Mouse (Mus musculus): ENCODE measurements around the gene Oat. TPM values are rescaled to one million over a fixed set of nuclear protein-coding genes. Genes with fewer than 3 reads are reported as not detected.
A peak's percentile ranks its signal among the peaks of the same experiment; 100 is the strongest.

Oat gene
- total RNA-seq (2018; cell fraction: chromatin; rRNA removed) = 10 to 100 TPM in 14 of 26 experiments, 1 to 10 TPM in 12; 4.0 to 23.7 (median 10.5) TPM
- 10 to 100 TPM; 29.5 to 72.1 (median 48.9) TPM for total RNA-seq (2018; cell fraction: cytosol; rRNA removed)
- 10 to 100 TPM; 14.0 to 36.5 (median 24.7) TPM for total RNA-seq (2018; cell fraction: nucleus; rRNA removed)
- 46.9 to 79.8 TPM (median 59.3 TPM) in 3 replicates for polyA plus RNA-seq (2018)

- Histone ChIP-seq H3K79me2 (ENCODE audit: inconsistent target) (peaks cover 43% of the 10 kb centered on the region), H3K36me3 (ENCODE audit: inconsistent target) (no peaks in the 10 kb centered on the region), H3K4me3 (ENCODE audit: inconsistent target) (peak within 1 kb of the TSS; percentile 40), H3K27ac (peak within 1 kb of the TSS; percentile 42)
- WGBS (ENCODE audit: missing documents) = 1% methylated on average over 39 of the region's 49 CpGs
Observed at GRCm38 (mm10) chr7:132576116-132576650, at the start of gene Oat. TSS of gene Oat (minus strand) at chr7:132576398.

DNA sequence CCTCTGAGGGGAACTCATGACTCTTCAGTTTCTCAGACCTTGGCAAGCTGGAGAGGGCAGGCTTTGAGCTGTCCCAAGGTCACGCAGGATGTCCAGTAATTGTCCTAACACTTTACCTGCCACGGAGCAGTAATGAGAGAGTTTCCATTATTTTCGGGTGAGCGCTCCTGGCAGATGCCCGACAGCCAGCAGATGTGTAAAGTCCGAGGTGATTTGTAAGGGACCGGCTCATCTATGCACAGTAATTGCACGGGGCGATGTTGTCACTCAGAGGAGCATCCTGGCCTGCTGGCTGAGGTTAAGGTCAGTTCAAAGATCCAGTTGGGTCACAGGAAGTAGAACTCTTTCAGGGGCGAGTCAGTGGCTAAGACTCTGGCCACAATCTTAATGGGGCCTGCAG is 48.0 kb upstream of the Oat start:
- Histone ChIP-seq H3K4me3 (ENCODE audit: inconsistent target) (no peak overlapping the region), H3K27ac (no peak overlapping the region), H3K36me3 (ENCODE audit: inconsistent target) (no peaks in the 10 kb centered on the region), H3K79me2 (ENCODE audit: inconsistent target) (no peaks in the 10 kb centered on the region)
- WGBS (ENCODE audit: missing documents) = 92% methylated on average over 10 of the region's 10 CpGs

GRCm38 (mm10) chr7:132619975-132620918 is 44.0 kb upstream of the Oat start:
- Histone ChIP-seq H3K4me3 (ENCODE audit: inconsistent target) (no peak overlapping the region), H3K27ac (no peak overlapping the region), H3K36me3 (ENCODE audit: inconsistent target) (no peaks in the 10 kb centered on the region), H3K79me2 (ENCODE audit: inconsistent target) (no peaks in the 10 kb centered on the region)
- WGBS (ENCODE audit: missing documents) = 79% methylated on average over 13 of the region's 15 CpGs

GRCm38 (mm10) chr7:132619549-132619948 is 43.4 kb upstream of the Oat start:
- no peaks in the 10 kb centered on the region for H3K79me2 ChIP-seq (ENCODE audit: inconsistent target)
- H3K4me3 ChIP-seq (ENCODE audit: inconsistent target) = no peak overlapping the region
- WGBS (ENCODE audit: missing documents) = 98% methylated on average over 8 of the region's 8 CpGs
- H3K27ac ChIP-seq = no peak overlapping the region
- H3K36me3 ChIP-seq (ENCODE audit: inconsistent target) = no peaks in the 10 kb centered on the region

DNA sequence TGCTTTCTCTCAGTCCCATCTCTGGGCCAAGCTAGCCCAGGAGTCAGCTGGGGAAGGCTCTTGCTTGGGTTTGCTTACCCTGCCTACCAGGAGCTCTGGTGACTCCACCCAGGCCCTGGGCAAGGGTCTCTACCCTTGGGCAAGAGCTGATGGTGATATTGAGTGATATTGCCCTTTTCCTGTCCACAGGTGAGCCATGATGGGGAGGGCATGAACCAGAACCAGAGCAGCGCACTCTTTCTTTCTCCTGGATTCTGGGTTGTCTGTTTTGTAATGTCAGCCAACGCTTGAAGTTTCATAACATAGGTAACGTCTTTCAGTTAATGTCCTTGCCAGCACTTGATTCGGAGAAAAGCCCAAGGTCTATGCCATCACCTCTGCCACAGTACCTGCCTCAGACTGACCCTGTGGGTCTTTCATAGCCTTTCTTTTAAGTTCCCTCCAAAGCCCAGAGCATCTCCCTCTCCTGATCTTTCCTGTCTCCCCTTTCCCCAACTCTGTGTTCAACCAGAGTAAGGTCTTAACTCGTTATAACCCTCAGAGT is 40.9 kb upstream of the Oat start:
- H3K4me3 ChIP-seq (ENCODE audit: inconsistent target) = no peak overlapping the region
- no peaks in the 10 kb centered on the region for H3K79me2 ChIP-seq (ENCODE audit: inconsistent target)
- 93% methylated on average over 5 of the region's 5 CpGs for WGBS (ENCODE audit: missing documents)

DNA sequence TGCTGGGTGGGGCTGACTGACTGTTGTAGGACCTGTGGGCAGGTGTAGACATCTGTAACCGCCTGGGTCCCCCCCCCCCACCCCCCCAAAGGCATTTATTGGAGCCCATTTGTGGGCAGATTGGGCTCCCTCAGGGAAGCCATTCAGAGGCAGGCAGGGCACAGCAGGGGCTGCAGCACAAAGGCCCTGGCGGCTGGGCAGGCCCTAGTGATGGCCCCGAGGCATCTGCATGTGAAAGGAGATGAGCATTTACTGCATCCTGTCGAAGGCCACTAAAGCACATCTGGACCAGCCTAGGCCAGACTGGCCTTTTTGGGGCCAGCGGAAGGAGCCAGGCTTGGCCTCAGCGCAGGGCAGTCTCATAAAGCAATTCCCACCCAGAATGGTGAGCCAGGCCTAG is 40.2 kb upstream of the Oat start:
- no peaks in the 10 kb centered on the region for H3K79me2 ChIP-seq (ENCODE audit: inconsistent target)
- H3K4me3 ChIP-seq (ENCODE audit: inconsistent target) = no peak overlapping the region
- WGBS (ENCODE audit: missing documents) = 96% methylated on average over 5 of the region's 6 CpGs
- H3K36me3 ChIP-seq (ENCODE audit: inconsistent target) = no peaks in the 10 kb centered on the region
- no peak overlapping the region for H3K27ac ChIP-seq

More for the DNA sequence above, 40.9 kb upstream of the Oat start:
- Histone ChIP-seq H3K27ac (no peak overlapping the region), H3K36me3 (ENCODE audit: inconsistent target) (no peaks in the 10 kb centered on the region)

- Histone ChIP-seq H3K79me2 (ENCODE audit: inconsistent target) (no peaks in the 10 kb centered on the region), H3K36me3 (ENCODE audit: inconsistent target) (no peaks in the 10 kb centered on the region), H3K4me3 (ENCODE audit: inconsistent target) (no peak overlapping the region), H3K27ac (no peak overlapping the region)
- 62% methylated on average over 2 of the region's 3 CpGs for WGBS (ENCODE audit: missing documents)
Observed at GRCm38 (mm10) chr7:132615346-132615745, 39.1 kb upstream of the Oat start.

DNA sequence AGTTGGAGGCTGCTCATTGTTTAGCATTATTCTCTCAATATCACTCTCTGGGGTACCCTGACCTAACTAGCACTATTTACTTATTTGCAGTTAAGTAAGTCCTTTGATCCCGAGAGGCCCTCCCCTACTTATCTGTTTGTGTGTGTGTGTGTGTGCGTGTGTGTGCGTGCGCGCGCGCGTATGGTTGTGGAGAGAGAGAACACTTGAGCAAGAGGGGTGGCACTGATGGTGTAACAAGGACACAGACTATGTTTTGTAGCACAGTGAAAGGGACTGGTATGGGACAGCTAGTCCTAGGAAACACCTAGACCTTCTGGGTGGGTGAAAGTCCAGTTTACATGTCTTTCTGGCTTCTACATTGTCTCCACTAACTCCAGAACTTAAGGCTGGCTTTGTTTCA is 35.3 kb upstream of the Oat start:
- 99% methylated on average over 8 of the region's 8 CpGs for WGBS (ENCODE audit: missing documents)
- Histone ChIP-seq H3K4me3 (ENCODE audit: inconsistent target) (no peak overlapping the region), H3K27ac (no peak overlapping the region), H3K36me3 (ENCODE audit: inconsistent target) (no peaks in the 10 kb centered on the region), H3K79me2 (ENCODE audit: inconsistent target) (no peaks in the 10 kb centered on the region)

DNA sequence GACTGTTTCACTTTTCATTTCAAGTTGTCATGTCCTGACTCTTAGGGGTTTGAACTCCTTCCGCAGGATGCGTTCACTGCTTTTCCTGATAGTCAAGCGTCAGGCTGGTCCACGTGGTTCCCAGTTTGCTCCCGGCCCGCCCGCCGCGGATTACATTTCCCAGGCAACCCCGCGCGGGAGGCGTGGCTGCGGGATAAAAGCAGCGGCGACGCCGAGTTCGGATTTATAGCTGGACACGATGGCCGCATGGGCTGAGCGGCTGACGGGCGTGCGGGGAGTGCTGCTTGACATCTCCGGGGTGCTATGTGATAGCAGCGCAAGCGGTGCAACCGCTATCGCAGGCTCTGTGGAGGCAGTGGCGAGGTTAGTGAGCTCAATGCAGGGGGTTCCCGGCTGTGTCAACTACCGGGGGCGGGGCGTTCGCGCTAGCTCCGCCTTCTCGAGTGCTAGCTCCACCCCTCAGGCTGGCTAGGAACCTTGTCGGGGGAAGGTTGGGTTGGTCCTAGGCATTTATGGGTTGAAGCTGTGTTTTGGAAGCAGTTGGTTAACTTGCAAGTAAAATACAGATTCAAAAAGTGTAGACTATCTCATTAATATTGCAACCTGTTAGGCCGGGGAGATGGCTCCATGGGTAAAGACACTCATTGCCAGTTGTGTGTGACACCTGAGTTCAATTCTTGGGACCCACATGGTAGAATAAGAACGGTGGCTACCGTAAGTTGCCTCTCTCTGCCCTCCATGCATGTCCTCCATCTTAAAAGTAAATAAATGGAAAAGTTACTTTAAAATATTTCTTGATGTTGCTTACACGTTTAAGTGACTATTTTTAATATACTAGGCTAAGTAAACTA is 34.5 kb upstream of the Oat start, which contains the start of gene Lhpp:
Lhpp (plus strand) TSS at position 171 of the 851 bp plus-strand sequence.
- WGBS (ENCODE audit: missing documents) = 9% methylated on average over 44 of the region's 44 CpGs
- peak within 1 kb of the TSS; percentile 44 for H3K4me3 ChIP-seq (ENCODE audit: inconsistent target)
- H3K79me2 ChIP-seq (ENCODE audit: inconsistent target) = no peaks in the 10 kb centered on the region
- 0 out of 2 replicates have a peak within 1 kb of the TSS, but pooled peaks have one; percentile 7 for H3K27ac ChIP-seq
- H3K36me3 ChIP-seq (ENCODE audit: inconsistent target) = no peaks in the 10 kb centered on the region

DNA sequence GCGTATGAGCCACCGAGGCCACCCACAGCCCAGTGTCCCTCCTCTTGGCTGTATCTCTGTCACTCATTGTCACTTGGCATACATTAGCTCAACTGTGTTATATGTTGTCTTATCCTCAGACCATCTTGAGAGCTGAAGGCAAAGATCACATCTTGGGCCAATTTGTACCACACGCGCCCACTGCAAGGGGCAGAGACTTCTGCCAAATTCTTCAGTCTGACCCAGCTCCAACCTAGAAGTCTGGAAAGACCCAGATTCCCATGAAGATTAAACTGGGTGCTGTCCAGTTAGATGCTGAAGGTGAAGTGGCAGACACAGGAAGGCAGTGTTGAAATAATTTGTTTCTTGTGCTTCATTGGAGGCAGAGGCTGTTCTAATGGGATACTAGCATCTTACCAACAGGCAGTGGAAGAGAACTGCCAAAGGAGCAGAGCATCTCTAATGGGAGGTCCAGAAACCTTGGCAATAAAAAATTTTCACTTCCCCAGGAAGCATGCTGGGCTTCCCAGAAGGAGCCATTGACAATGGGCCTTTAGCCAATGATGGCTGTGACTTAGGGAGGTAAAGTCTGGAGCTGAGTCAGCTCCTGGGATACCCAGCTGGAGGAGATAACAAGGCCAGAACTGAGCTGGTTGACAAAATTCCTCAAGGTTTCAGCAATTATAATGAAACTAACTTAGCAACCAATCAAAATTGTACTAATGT is 32.3 kb upstream of the Oat start:
- Histone ChIP-seq H3K36me3 (ENCODE audit: inconsistent target) (no peaks in the 10 kb centered on the region), H3K27ac (no peak overlapping the region), H3K79me2 (ENCODE audit: inconsistent target) (no peaks in the 10 kb centered on the region), H3K4me3 (ENCODE audit: inconsistent target) (no peak overlapping the region)
- 98% methylated on average over 4 of the region's 4 CpGs for WGBS (ENCODE audit: missing documents)

- WGBS (ENCODE audit: missing documents) = 62% methylated on average over 5 of the region's 5 CpGs
- no peaks in the 10 kb centered on the region for H3K79me2 ChIP-seq (ENCODE audit: inconsistent target)
- no peak overlapping the region for H3K4me3 ChIP-seq (ENCODE audit: inconsistent target)
- H3K36me3 ChIP-seq (ENCODE audit: inconsistent target) = no peaks in the 10 kb centered on the region
- no peak overlapping the region for H3K27ac ChIP-seq
Observed at GRCm38 (mm10) chr7:132605689-132606088, 29.5 kb upstream of the Oat start.

DNA sequence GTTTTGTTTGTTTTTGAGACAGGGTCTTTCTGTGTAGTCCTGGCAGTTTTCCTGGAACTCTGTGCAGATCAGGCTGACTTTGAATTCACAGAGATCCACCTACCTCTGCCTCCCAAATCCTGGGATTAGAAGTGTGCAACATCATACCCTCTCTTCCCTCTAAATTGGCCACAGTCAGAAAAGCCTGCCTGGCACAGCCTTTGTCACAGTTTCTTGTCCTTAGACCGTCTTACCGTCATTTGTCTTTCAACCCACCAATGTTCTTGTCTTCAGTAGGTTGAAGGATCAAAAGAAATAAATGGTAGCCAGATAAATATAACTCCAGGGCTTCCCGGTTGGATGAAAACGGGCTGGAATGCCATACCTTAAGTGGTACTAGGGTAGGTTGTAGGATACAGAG is 28.5 kb upstream of the Oat start:
- no peak overlapping the region for H3K27ac ChIP-seq
- H3K4me3 ChIP-seq (ENCODE audit: inconsistent target) = no peak overlapping the region
- H3K36me3 ChIP-seq (ENCODE audit: inconsistent target) = no peaks in the 10 kb centered on the region
- WGBS (ENCODE audit: missing documents) = 97% methylated on average over 4 of the region's 4 CpGs
- H3K79me2 ChIP-seq (ENCODE audit: inconsistent target) = no peaks in the 10 kb centered on the region

GRCm38 (mm10) chr7:132600926-132601325 is 24.7 kb upstream of the Oat start:
- Histone ChIP-seq H3K79me2 (ENCODE audit: inconsistent target) (no peaks in the 10 kb centered on the region), H3K36me3 (ENCODE audit: inconsistent target) (no peaks in the 10 kb centered on the region), H3K27ac (no peak overlapping the region), H3K4me3 (ENCODE audit: inconsistent target) (no peak overlapping the region)
- 26% methylated on average over 8 of the region's 8 CpGs for WGBS (ENCODE audit: missing documents)

Data from macrophage (primary cell).